Mouse (Mus musculus) frontal cortex, postnatal 25 days (tissue): ENCODE data around the gene Eya2.

Experiments used
- DNase-seq, 2 experiments: peaks; one replicate each; pipeline ENCODE4 v3.0.0; 2022; ENCODE audit warnings: low spot score in 2 of 2

Eya2 gene

DNA sequence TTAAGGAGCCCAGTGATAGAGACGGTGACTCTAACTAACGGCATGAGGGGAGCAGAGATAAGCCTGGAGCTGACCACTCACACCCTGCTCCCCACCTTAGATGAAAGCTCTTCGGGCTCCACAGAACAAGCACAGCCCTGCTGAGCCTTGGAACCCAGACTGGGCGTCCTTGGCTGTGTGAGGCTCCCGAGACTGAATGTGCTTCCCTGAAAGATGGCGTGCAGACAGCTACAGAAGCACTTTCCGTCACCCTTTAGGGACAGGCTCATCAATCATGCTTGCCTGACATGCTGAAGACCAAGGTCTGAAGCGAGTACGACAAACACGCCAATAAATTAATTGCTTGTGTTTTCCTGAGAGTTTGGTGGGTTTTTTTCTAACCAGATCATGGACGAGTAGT, 56.2 kb downstream of the Eya2 start:
- DNase-seq, result no peak

DNA sequence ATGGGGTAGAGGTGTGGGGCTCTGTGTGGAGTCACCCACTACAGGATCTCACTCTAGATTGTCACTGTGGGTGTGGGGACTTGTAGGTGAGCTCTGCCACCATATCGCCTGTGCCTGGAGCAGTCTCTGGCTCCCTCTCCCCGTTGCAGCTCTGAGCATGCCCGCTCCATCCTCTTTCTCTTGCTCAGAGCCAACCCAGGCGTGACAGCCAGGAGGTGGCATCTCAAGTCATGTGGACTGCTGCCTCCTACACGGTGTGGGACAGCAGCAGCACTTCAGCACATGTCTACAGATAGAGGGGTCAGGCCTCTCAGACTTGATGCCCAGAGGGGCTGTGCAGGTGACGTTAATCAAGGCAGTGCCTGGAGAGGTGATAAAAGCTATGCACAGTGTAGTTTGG, 57.4 kb downstream of the Eya2 start:
- DNase-seq, result no peak

DNA sequence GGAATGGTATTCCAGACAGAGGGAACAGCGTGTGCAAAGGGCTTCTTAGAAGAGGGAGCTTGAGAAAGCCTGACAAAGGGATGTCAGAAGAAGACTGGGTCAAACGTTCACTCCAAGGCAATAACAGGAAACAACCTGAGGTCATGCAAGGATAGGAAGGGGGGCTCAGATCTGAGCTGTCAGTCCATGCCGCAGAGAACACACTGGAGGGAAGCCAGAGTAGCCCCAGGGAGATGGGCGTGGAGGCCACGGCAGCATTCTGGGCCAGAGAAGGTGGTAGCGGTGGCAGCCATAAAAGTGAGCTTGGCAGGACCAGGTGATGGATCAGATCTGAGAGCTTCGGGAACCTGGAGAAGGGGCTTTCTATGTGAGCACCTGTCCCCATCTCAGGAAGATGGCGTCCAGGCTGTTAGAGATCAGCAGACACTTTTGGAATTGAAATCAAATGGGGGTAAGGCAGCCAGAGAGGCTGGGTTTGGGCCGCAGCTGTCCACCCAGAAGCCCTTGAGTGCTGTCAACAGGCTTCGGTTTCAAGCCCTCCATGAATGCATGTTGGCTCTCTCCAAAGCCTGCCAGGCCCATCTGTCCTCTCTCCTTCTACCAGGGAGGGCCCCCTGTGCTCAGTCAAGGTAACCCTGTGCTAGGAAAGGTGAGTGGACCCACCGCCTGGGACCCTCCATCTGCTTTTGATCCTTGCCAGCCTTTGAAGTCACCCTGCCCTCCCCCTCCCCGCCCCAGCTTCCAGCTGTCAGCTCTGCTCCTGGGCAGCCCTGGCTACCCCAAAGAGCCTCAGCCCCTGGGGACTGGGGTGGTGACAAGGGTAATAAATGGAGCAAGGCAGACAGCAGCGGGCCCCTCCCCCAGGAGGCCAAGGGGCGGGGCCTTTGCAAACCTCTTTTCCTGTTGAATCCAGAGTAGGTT, 58.4 kb downstream of the Eya2 start:
- no peak for DNase-seq

DNA sequence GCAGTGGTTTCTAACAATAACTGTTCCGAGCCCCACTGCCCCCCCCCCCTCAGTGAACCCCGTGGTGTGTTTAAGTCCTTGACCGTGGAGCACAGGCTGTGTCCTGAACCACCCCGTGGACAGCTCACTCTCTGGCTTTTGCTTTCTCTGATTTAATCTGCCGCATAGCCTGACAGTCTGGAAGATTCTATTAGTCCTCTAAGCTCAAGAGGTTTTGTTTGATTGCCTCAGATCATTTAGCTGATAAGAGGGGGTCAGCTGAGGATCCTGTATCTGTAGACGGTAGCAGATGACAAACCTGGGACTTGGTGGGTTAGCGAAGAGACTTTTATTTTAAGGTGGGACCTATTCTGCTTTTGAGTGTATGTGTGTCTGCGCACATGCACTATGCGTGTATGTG, 59.3 kb downstream of the Eya2 start:
- DNase-seq, result no peak

DNA sequence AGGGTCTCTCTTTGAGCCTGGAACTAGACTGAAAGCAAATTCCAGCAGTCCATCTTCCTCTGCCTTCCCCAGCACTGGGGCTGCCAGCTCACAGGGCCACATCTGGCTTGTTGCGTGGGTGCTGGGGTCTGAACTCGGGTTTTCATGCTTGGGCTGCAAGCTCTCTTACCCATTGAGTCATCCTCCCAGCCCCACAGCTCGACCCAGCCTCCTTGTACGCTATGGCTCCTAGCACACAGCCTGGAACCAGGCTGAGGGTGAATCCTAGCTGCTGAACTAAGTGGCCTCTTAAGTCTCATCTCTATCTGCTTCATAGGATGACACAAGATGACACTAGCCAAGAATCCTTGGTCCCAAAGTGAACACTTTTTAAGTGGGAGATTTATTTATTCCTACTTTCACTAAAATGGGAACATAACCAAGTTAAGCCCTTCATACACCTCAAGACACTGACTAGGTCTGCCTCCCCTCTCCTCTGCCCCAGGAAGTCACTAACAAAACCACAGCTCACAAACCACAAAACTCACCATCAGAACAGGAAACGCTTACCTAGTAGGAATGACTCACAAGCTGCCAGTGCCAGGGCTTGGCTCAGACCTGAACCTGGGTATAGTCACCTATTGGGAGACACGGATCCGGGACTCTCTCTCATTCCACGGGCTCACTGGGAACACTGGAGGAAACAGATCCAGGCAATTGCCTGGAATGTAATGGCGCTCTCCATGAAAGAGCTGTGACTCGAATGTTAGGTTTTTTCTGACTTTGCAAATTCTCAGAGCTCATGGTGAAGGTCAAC, 60.1 kb downstream of the Eya2 start:
- no peak for DNase-seq

DNA sequence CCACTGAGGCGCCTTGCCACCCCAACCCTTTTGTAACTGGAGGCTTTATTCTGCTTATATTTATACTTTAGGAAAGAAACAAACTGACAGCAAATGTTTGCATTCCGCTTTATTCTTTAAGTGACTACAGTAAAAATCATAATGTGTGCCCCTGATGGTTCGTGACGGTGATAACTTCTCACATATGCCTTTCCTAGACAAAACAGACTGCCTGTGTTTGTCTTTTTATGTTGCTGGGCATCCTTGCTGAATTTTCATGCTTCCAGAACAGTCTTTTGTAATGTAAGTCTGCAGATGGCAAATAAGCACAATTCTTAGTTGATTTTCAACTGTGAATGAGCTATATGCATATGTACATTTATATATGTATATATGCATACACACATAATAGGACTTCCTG, 61.7 kb downstream of the Eya2 start:
- no peak for DNase-seq

DNA sequence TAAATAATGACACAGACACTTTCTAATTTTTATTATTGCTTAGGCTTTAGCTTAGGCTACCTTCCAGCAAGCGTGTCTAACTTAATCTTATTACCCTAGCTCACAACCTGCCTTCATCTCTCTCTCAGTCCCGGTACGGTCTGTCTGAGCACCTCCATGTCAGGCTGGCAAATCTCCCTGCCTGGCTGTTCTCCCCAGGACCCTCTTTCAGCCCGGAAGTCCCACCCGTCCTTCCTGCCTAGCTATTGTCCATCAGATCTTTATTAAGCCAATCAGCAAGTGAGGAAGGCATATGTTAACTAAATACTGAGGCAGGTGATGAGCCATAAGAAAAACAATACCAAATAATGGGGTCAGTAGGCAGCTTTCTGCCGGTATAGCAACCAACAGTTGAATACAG, 62.1 kb downstream of the Eya2 start:
- no peak for DNase-seq

DNA sequence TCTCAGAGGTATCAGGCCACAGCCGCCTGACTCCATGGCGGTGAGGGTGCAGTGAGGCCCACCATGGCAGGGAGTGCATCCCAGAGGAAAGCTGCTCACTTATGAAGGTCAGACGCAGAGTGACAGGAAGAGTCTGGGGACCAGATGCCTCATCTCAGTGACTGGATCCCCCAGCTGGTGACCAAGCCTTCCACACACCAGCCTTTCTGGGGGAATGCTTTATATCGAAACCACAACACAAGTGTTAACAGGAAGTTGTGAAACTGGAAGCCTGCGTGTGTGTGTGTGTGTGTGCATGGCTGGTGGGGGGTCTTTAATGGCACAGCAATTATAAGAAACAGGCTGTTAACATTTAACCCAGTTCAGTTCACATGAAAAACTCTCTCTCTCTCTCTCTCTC, 64.7 kb downstream of the Eya2 start:
- no peak for DNase-seq

DNA sequence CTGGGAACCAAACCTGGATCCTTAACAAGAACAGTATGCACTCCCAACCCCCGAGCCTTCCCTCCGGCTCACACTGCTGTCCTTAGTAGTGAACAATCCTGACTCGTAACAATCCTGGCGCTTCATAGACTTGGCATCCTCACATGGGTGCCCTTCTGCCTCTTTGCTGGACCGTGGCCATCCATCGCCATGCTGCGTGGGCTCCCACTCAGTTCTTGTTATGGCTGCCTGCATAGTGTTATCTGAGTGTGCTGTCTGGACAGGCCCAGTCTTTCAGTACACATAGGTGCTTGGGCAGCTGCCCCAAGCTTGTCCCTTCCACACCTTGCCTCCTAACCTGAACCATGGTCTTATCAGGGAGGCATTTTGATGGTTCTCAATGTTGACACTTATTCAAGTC, 68.4 kb downstream of the Eya2 start:
- DNase-seq, result no peak

DNA sequence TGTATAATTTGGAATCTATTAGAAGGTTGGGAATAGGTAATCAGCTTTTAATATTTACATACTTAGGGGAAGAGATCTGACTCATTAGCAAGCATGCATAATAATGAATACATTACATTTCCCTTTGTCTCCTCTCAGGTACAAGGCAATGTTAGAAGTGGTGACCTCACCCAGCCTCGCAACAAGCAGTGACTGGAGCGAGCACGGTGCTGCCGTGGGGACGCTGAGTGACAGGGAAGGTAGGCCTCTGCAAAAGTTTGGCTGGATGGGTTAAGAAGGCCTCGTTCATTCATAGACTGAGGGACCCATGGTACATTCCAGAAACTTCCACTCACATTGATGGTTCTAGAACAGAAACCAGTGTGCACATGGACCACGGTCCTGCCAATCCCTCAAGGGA, 69.8 kb downstream of the Eya2 start:
- no peak for DNase-seq

DNA sequence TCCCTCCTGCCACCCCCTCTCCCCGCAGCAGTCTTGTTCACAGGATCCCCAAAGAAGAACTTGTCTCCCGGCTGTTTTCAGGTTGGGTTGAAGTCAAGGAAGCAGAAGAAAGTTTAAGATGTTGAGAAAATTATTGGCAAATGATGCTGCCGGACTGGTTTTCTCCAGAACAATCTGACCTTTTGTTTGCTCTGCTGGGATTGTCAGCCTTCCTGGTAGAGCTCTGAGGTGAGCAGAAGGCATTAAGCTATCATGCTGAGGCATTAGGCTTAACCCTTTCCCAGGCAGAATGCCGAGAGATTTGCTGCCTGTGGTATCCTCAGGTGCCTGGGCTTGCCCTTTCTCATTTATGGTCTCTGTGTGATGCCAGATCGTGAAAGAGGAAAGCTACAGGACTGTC, 70.3 kb downstream of the Eya2 start:
- DNase-seq, result no peak

DNA sequence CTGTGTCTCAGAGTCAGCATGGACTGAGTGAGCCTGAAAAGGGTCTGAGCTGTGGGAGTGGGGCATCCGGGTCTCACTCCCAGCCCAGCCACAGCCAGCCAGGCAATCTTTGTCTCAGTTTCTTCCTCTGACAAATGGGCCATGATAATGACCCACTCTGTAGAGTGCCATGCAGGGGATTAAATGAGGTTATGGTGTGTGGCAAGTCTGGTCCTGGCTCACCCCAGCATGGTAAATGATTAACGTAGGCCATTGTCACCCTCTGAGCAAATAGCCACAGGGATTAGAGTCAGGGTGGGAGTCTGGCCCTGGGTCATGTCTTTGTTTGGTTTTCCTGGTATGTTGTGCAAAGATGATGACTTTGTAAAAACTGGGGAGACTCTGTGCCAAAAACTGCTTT, 72.3 kb downstream of the Eya2 start:
- DNase-seq, result no peak

DNA sequence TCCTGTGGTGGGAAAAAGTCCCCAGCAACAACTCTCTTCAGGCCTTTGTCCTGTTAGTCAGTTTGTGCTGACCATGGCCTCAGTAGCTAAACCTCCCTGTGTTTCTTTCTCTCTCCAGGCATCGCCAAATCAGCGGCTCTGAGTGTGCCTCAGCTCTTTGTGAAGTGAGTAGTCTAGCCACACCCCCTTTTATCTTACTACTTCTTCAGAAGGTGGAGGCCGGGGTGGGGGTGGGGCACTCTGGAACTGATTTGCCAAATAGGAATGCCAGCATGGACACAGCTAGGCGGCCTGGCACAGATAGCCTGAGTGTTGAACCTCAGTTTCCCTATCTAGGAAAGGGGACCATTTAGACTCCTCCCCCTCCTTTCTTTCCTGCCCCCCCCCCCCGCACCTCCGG, 87.9 kb downstream of the Eya2 start:
- no peak for DNase-seq

DNA sequence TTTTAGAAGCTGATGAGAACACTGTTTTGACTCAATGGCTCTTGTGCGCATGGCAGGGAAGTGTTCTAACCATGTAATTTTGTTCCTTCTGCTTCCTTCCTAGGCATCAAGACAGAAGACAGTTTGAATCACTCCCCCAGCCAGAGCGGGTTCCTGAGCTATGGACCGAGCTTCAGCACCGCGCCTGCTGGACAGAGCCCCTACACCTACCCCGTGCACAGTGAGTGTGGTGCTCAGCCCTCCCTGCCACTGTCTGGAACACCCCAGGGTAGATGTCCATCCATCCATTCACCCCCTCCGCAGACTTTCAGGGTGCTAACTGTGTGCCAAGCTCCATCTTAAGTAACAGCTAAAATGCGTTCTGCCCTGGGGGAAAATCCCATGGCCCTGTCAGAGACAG, 92.7 kb downstream of the Eya2 start:
- no peak for DNase-seq

DNA sequence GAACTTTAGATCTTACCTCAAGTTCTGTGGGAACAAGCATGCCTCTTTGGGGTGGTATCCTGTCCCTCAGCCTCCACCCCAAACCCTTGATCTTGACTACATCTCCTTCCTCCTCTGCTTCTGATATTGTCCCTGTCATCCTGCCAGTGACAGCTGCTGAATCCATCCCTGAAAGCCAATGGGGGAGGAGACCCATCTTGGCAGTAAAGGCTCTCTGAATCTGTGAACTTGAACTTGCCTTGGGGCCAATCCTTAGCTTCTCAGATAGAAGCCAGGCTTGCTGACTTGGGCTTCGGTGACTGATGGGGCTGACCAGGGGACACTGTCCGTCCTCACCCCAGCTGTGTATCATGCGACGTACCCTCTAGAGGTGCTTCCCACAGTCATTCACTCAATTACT, 94.1 kb downstream of the Eya2 start:
- no peak for DNase-seq

DNA sequence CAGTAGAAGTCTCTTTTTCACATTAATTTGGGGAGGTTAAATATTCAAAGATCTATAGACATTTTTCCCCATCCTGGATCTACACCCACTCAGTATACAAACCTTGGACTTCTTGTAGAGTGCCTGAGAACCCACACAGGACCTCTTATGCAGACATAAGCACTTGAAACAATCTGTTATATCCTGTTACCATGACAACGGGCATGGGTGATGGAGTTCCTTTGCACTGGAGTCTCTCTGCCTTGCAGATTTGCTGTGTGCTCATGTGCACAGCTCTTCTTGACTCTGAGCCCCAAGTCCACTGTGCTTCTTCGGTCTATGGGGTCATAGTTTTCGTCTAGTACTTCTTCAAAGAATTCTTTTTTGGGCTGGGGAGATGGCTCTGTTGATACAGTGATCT, 96.2 kb downstream of the Eya2 start:
- DNase-seq, result no peak

DNA sequence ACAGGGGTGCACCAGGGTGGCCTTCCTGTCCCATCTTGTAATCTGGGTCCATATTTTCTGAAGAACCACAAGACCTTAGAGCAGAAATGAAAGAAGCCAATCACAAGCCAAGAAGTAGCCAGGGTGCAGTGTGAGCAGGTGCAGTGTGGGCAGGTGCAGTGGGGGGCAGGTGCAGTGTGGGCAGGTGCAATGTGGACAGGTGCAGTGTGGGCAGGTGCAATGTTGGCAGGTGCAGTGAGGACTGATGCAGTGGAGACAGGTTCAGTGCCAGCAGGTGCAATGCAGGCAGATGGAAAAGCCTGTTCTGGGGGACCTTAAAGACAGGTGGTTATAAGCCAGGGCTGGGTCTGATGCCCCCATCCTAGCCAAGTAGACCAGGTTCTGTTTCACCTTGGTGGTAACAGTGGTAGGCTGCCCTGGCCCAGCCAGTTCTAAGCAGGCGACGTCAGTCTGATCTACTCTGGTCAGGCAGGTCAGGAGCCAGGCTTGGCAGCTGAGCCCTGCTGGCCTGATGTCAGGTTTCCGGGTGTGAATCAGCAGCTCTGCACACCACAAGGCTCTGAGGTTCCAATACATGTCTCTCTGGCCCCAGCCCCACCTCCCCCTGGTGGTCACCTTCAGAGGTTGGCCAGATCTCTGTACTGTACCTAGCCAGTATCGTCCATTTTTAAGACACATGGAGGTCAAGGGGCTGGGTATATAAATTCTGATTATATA, 98.3 kb downstream of the Eya2 start:
- no peak for DNase-seq

DNA sequence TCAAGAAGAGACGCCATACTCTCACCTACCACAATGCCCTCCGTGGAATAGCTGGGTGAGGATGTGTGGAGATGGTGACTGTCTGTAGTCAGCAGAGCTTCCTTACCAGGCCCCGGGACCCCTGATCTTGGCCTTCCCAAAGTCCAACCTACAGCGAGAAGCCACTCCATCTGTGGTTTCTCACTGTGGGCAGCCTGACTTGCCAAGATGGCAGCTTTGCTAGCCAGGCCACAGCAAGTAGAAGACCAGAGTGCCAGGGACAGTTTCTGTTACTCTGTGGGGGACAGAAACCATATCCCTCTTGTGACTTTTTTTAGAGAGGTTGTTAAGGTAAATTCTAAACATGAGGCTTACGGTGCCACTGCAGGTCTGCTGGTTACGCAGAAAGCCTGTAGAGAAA, 99.9 kb downstream of the Eya2 start:
- DNase-seq, result no peak

DNA sequence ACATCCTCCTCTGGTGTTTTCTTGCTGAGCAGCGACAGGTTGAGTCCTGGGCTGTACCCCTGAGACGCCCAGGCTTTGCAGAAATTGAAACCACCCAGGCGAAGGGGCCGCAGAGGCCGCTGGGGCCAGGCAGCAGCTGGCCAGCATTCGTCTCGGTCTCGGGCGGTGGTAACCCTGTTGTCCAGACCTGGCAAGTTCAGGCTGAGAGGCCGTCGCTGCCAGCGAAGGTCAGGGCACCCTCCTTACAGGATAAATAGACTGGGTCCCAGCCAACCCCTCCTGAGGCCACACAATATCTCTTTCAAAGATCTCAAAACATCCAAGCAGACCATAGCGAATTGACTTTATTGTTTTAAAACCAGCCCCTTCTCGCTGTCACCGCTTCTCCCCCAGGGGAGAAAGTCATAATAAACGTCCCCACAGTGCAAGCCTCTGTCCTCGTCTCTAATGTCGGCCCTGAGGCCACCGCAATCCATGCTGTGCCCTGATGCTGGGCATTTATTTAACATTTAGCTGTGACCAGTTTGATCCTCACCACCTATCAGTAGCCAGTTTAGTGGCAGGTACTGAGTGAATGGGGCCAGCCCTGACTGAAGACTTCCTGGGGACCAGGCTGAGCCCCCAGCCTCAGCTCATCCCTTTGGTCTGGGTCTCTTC, 105.5 kb downstream of the Eya2 start:
- no peak for DNase-seq

DNA sequence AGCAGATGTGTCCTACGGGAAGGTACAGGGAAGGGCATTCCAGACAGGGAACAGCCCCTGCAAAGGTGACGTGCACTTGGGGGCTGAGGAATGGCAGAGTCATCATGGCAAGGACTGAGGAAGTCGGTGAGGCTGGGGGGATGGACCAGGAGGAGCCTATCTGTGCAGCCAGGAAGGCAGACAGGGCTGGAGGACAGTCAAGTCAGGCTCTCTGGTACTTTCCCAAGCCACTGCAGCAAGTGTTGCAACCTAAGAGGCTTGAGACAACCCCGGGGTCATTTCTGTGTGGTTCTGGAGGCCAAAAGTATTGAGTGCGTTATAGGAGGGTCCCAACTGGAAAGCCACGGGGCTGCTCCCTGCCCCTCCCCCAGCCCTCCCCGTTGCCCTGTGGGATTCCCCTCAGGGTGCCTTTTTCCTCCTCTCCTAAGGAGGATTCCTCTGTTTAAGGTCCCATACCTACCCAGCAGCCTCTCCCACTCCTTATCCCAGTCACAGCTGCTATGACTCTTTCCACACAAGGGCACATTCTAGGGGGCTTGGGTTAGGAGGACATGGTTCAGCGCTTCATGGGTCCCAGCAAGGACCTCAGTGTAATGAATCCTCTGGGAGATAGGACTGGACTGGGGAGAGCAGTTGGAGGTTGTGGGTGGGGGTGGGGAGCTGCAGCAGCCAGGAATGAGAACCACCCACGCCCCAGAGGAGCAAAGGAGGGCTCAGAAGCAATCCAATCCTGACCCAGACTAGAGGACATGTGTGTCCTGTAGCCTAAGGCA, 108.4 kb downstream of the Eya2 start:
- DNase-seq, result no peak

DNA sequence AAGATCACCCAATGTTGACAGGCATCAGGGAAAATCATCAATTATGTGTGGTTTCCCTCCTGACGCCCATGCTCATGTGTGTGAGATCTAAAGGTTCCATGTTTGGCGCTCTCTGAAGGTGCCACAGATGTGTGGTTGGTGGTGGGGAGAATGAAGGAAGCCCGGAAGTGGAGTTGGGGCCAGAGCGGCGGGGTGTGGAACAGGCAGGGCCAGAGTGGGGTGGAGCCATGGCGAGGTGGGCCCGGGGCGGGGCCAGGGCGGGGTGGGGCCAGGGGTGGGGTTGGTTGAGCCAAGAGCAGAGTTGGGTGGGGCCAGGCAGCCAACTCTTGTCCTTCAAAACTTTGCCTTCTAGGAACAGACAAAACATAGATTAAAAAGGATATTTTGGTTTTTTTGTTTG, 113.4 kb downstream of the Eya2 start:
- no peak for DNase-seq
